Mouse (Mus musculus): ENCODE results near the gene Apol6.

The Apol6 gene

GRCm38 (mm10) chr15:77072556-77073163, 28.1 kb downstream of the Apol6 start:
- no peak for DNase-seq

GRCm38 (mm10) chr15:77076523-77076922, 32.0 kb downstream of the Apol6 start:
- no peak for DNase-seq

DNA sequence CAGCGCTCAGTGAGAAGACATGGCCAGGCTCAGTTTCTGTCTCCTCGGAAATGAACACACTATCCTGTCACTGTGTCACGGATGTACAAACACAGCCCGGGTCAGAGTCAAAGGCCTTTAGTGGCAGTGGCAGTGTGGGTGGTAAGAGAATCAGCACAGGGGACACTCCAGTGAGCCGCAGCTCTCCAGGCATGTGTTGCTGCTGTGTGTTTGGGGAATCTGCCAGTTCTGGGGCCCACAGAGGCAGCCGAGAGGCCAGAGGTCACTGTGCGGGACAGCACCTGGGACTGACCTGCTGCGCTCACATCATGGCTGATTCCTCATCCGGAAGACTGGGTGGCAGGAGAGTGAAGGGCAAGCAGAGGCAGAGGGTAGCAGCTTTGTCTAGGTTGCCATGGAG, 33.4 kb downstream of the Apol6 start:
- DNase-seq: no peak

DNA sequence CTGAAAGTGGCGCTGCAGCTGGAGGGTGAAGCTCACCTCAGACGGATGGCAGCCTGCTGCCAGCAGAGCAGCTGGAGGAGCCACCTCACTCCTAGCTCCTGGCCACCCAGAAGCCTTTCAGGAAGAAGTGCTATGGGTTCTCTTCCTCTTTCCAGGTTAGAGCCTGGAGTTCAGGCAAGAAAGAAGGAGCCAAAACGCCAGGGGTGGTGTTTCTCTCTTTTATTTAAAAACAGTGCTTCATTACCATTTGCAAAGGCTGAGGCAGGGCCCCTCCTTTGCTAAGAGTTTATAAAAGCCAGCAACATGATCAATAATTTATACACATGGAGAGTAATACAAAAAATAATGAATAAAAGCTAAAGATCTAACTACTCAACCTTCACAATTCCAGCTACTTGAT, 34.3 kb downstream of the Apol6 start:
- no peak for DNase-seq

GRCm38 (mm10) chr15:77079256-77079822, 34.8 kb downstream of the Apol6 start:
- no peak for DNase-seq

- no peak for DNase-seq
Measured at GRCm38 (mm10) chr15:77079890-77080361, 35.4 kb downstream of the Apol6 start.

DNA sequence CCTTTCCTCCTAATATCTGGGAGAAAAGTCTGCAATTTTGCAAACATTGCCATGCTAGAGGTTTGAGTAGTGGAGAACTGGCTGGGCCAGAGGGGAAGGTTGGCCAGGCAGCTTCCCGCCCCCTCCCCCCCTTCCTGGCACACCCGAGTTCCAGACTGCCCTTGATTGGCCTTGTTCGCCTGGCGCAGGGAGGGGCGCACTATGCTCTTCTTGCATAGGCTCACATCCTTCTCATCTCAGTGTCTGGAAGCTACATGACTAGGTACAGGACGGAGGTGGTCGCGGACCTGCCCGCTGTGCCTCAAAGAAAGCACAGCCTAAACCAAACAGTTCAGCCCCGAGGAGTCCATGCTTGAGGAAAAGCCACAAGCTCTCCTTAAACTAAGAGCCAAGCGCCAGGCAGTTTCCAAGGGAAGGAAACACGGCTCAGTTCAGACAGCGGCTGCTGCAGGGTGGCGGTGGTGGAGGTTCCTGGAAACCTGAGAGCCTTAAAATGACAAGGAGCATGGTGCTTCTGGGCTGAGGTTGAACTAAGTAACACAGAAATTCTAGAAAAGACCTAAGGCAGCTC, 36.2 kb downstream of the Apol6 start:
- DNase-seq: no peak

GRCm38 (mm10) chr15:77081454-77081853, 36.9 kb downstream of the Apol6 start:
- no peak for DNase-seq

GRCm38 (mm10) chr15:77085818-77086217, 41.3 kb downstream of the Apol6 start:
- DNase-seq: peak; percentile 29

GRCm38 (mm10) chr15:77086488-77086887, 42.0 kb downstream of the Apol6 start:
- DNase-seq: no peak

- DNase-seq: no peak
Measured at GRCm38 (mm10) chr15:77089249-77089648, 44.7 kb downstream of the Apol6 start.

- DNase-seq: no peak
Measured at GRCm38 (mm10) chr15:77090531-77090930, 46.0 kb downstream of the Apol6 start.

GRCm38 (mm10) chr15:77091394-77091793, 46.9 kb downstream of the Apol6 start:
- no peak for DNase-seq

DNA sequence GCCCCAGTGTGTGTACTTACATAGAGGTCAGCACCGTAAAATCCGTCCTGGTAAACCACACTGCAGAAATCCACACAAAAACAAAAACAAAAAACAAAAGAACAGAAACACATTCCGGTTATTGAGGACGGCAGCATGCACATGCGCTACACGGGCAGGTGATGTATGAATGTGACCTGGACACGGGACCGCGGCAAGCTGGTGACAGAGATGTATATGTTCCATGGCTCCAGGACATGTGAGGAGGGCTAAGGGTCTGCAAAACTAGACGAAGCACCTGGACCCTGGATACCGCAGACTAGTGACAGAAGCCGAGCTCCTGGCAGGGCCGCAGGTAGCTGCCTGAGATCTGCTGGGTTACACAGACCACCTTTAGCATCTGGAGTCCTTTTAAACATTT, 49.9 kb downstream of the Apol6 start:
- DNase-seq: no peak

- no peak for DNase-seq
Measured at GRCm38 (mm10) chr15:77095216-77095615, 50.7 kb downstream of the Apol6 start.

GRCm38 (mm10) chr15:77097358-77097757, 52.8 kb downstream of the Apol6 start:
- DNase-seq: no peak

GRCm38 (mm10) chr15:77099756-77100155, 55.2 kb downstream of the Apol6 start:
- no peak for DNase-seq

- DNase-seq: no peak
Measured at GRCm38 (mm10) chr15:77102685-77103084, 58.2 kb downstream of the Apol6 start.

DNA sequence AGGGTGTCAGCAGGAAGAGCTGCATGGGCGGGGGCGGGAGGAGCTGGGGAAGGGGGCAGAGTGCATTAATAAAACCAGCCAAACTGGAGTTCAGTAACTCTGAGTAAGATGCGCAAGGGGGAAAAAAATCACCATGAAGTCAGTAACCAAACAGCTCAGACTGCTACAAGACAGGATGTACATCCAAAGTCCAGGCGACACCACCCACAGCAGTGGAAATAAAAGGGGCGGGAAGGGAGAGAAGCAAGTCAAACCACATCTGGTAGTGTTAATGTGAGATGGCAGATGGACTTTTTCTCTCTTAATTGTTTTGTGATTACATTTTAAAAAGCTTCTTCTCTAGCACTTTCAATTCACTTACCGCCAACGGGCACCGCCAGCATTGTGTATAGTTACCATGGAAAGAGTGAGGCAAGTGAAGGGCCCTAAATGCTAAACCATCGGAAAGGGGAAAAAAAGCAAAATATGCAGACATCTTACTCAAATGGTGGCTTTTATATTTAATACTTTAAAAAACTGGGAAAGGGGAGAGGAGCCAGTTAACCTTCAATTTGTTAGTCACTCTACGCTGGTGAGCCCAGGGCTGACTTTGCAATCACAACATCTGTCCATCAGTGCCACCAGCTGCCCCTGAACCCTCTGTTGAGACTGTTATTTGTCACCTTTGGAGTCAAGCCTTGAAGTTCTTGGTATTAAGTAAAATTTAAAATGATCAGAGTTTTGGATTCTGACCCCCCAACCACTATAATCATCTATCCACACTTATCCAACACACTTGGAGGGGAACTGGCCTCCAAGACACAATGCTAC, 60.0 kb downstream of the Apol6 start:
- DNase-seq: peak; percentile 21

GRCm38 (mm10) chr15:77105273-77105672, 60.7 kb downstream of the Apol6 start:
- no peak for DNase-seq
